Mouse (Mus musculus) MEL (cell line): ENCODE measurements at regions not wholly inside any gene's neighbourhood (a gene's known extent, or its start where the extent isn't known, plus 50 kb on each side); places are given as distances from the start of the nearest gene placed in this dataset.

Experiments
- BHLHE40 ChIP-seq: IDR thresholded peaks from 2 replicates; pipeline ENCODE4 v1.6.1; 2012; ENCODE audit warnings: low read depth, mild to moderate bottlenecking, inconsistent platforms, low read length, improper control_type of control experiment, borderline replicate concordance
- CTCF ChIP-seq, 3 experiments: IDR thresholded peaks in 2 of 3; conservative IDR thresholded peaks in 1 of 3; 2 replicates each; pipeline ENCODE4 v1.5.1; 2011 to 2012; ENCODE audit warnings: low read length in 3 of 3, low read depth in 2 of 3, mild to moderate bottlenecking in 2 of 3, improper control_type of control experiment in 1 of 3, inconsistent platforms in 1 of 3, mixed read lengths in 1 of 3, moderate library complexity in 1 of 3; ENCODE audit not compliant: control insufficient read depth in 1 of 3, insufficient read depth in 1 of 3, poor library complexity in 1 of 3, severe bottlenecking in 1 of 3
- EP300 ChIP-seq, 2 experiments: IDR thresholded peaks; 2 replicates each; pipeline ENCODE4 v1.6.1; 2011; ENCODE audit warnings: improper control_type of control experiment in 2 of 2, low read length in 2 of 2, low read depth in 1 of 2, mild to moderate bottlenecking in 1 of 2
- ETS1 ChIP-seq: IDR thresholded peaks from 2 replicates; pipeline ENCODE4 v1.6.1; 2012; ENCODE audit warnings: low read depth, mild to moderate bottlenecking, inconsistent platforms, low read length, improper control_type of control experiment, moderate library complexity
- GATA1 ChIP-seq: IDR thresholded peaks from 2 replicates; pipeline ENCODE4 v1.6.1; 2011; ENCODE audit warnings: low read depth, low read length, improper control_type of control experiment
- KAT2A ChIP-seq: conservative IDR thresholded peaks from 2 replicates; pipeline ENCODE4 v1.6.1; 2012; ENCODE audit warnings: low read depth, low read length, improper control_type of control experiment, inconsistent platforms
- MAZ ChIP-seq: IDR thresholded peaks from 2 replicates; pipeline ENCODE4 v1.6.1; 2012; ENCODE audit warnings: low read depth, mild to moderate bottlenecking, inconsistent platforms, low read length, improper control_type of control experiment
- MYC ChIP-seq: IDR thresholded peaks from 2 replicates; pipeline ENCODE4 v1.6.1; 2011; ENCODE audit warnings: low read depth, mild to moderate bottlenecking, low read length, improper control_type of control experiment, moderate library complexity
- POLR2A ChIP-seq, 2 experiments: IDR thresholded peaks; 2 replicates each; pipeline ENCODE4 v1.6.1; 2011 to 2012; ENCODE audit warnings: low read length in 2 of 2, mild to moderate bottlenecking in 2 of 2, control low read depth in 1 of 2, improper control_type of control experiment in 1 of 2, low read depth in 1 of 2, moderate library complexity in 1 of 2; ENCODE audit not compliant: control insufficient read depth in 1 of 2, insufficient read depth in 1 of 2, poor library complexity in 1 of 2
- POLR2AphosphoS2 ChIP-seq: IDR thresholded peaks from 2 replicates; pipeline ENCODE4 v1.6.1; 2011; ENCODE audit warnings: low read length, improper control_type of control experiment
- TCF12 ChIP-seq: IDR thresholded peaks from 2 replicates; pipeline ENCODE4 v1.6.1; 2014; ENCODE audit warnings: low read depth, mild to moderate bottlenecking, inconsistent platforms, low read length, improper control_type of control experiment, moderate library complexity
- UBTF ChIP-seq: IDR thresholded peaks from 2 replicates; pipeline ENCODE4 v1.6.1; 2012; ENCODE audit warnings: low read depth, mild to moderate bottlenecking, inconsistent platforms, low read length, improper control_type of control experiment, moderate library complexity, borderline replicate concordance; ENCODE audit not compliant: insufficient read depth
- USF1 ChIP-seq: IDR thresholded peaks from 2 replicates; pipeline ENCODE4 v1.6.1; 2014; ENCODE audit warnings: low read depth, mild to moderate bottlenecking, inconsistent platforms, low read length, improper control_type of control experiment, moderate library complexity
- ZKSCAN1 ChIP-seq: IDR thresholded peaks from 2 replicates; pipeline ENCODE4 v1.6.1; 2012; ENCODE audit warnings: low read depth, mild to moderate bottlenecking, inconsistent platforms, low read length, improper control_type of control experiment, moderate library complexity

DNA sequence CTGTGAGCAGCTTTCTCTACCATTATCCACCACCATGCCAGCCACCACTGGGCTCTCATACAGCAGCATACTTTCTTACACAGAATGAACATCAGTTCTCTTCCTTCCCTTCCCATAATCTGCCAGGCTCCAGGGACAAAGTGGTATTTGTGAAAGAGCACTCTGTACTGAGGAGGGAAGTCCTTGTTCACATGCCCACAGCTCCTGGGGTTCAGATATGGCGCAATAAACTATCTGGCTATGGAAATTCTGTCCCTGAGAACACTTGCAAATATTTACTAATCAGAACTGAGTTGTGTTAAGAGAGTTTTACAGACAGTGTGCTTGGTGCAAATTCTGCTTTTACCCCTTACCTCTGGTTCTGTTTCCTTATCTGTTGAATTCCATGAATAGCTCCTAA, 74.2 kb upstream of the Ralgapa2 start:
- TF ChIP-seq GATA1 (no peak), USF1 (no peak), MAZ (no peak), UBTF (no peak), ZKSCAN1 (no peak), CTCF (IDR thresholded peaks at IDR 0.05 in 2 of 3, conservative IDR thresholded peaks at IDR 0.05 in 1 of 3; ENCODE audit: control insufficient read depth in 1 of 3, insufficient read depth in 1 of 3, low read depth in 2 of 3, low read length in 3 of 3, poor library complexity in 1 of 3, severe bottlenecking in 1 of 3) (no peak), TCF12 (no peak), EP300 (IDR thresholded peaks at IDR 0.05; ENCODE audit: low read depth in 1 of 2, low read length in 2 of 2) (no peak), ETS1 (no peak), MYC (no peak), POLR2AphosphoS2 (no peak), POLR2A (IDR thresholded peaks at IDR 0.05; ENCODE audit: control insufficient read depth in 1 of 2, insufficient read depth in 1 of 2, low read depth in 1 of 2, low read length in 2 of 2, poor library complexity in 1 of 2) (no peak), KAT2A (no peak), BHLHE40 (no peak)
